Mouse (Mus musculus) myocyte (in vitro differentiated cells): ENCODE measurements around the gene Edem3. TPM values are rescaled to one million over a fixed set of nuclear protein-coding genes. Genes with fewer than 3 reads are reported as not detected.
"Not testable (repeated sequence)": the region's sequence is repeated elsewhere in the genome, so short reads cannot be mapped to it uniquely, and the experiment has no call there.

Experiments
- H3K27me3 ChIP-seq: one replicate; pipeline ENCODE4 v1.6.1; 2011; ENCODE audit not compliant: control insufficient read depth, insufficient read depth, insufficient read length
- H3K36me3 ChIP-seq: one replicate; pipeline ENCODE4 v1.6.1; 2011; ENCODE audit not compliant: control insufficient read depth, insufficient read depth
- H3K4me2 ChIP-seq: one replicate; pipeline ENCODE4 v1.6.1; 2011; ENCODE audit warnings: low read depth, control low read depth
- H3K4me3 ChIP-seq: one replicate; pipeline ENCODE4 v1.5.1; 2011; ENCODE audit warnings: mild to moderate bottlenecking, control low read depth, moderate library complexity
- H3K79me2 ChIP-seq: one replicate; pipeline ENCODE4 v1.6.1; 2011; ENCODE audit not compliant: control insufficient read depth, insufficient read depth
- H3ac ChIP-seq: one replicate; pipeline ENCODE4 v1.6.1; 2011; ENCODE audit not compliant: control insufficient read depth, insufficient read length
- CEBPB ChIP-seq: IDR thresholded peaks from 2 replicates; pipeline ENCODE4 v1.6.1; 2011; ENCODE audit warnings: mild to moderate bottlenecking, moderate library complexity; ENCODE audit not compliant: poor library complexity, insufficient read depth, severe bottlenecking
- E2F4 ChIP-seq: IDR thresholded peaks from one replicate; pipeline ENCODE4 v1.6.1; 2011; ENCODE audit warnings: mild to moderate bottlenecking, control low read depth, moderate library complexity; ENCODE audit not compliant: insufficient read depth
- MAX ChIP-seq: IDR thresholded peaks from one replicate; pipeline ENCODE4 v1.6.1; 2011; ENCODE audit warnings: low read depth, mild to moderate bottlenecking, control low read depth
- MYOD1 ChIP-seq, 3 experiments: IDR thresholded peaks; one replicate each; pipeline ENCODE4 v1.6.1; 2011; ENCODE audit warnings: control low read depth in 2 of 3, low read depth in 2 of 3, mild to moderate bottlenecking in 2 of 3, moderate library complexity in 1 of 3; ENCODE audit not compliant: insufficient read length in 2 of 3, control insufficient read depth in 1 of 3
- MYOG ChIP-seq, 3 experiments: IDR thresholded peaks; one replicate each; pipeline ENCODE4 v1.6.1; 2011; ENCODE audit warnings: control low read depth in 2 of 3, low read depth in 2 of 3, mild to moderate bottlenecking in 2 of 3; ENCODE audit not compliant: insufficient read length in 2 of 3, control insufficient read depth in 1 of 3, insufficient read depth in 1 of 3
- POLR2A ChIP-seq: IDR thresholded peaks from one replicate; pipeline ENCODE4 v1.6.1; 2011; ENCODE audit warnings: low read depth, mild to moderate bottlenecking, control low read depth, moderate library complexity; ENCODE audit not compliant: insufficient read length
- POLR2AphosphoS2 ChIP-seq: IDR thresholded peaks from one replicate; pipeline ENCODE4 v1.6.1; 2011; ENCODE audit warnings: low read depth, control low read depth; ENCODE audit not compliant: insufficient read length
- REST ChIP-seq: IDR thresholded peaks from one replicate; pipeline ENCODE4 v1.6.1; 2011; ENCODE audit warnings: mild to moderate bottlenecking, control low read depth, moderate library complexity; ENCODE audit not compliant: insufficient read depth, insufficient read length
- SRF ChIP-seq: IDR thresholded peaks from one replicate; pipeline ENCODE4 v1.6.1; 2011; ENCODE audit warnings: low read depth; ENCODE audit not compliant: control insufficient read depth, insufficient read length
- TCF12 ChIP-seq: IDR thresholded peaks from one replicate; pipeline ENCODE4 v1.6.1; 2011; ENCODE audit warnings: mild to moderate bottlenecking, control low read depth; ENCODE audit not compliant: poor library complexity, insufficient read depth, severe bottlenecking
- TCF3 ChIP-seq: IDR thresholded peaks from one replicate; pipeline ENCODE4 v1.6.1; 2011; ENCODE audit warnings: low read depth, control low read depth; ENCODE audit not compliant: insufficient read length
- USF1 ChIP-seq: IDR thresholded peaks from one replicate; pipeline ENCODE4 v1.6.1; 2011; ENCODE audit warnings: low read depth, mild to moderate bottlenecking, control low read depth, moderate library complexity
- polyA plus RNA-seq: library from polyadenylated mRNA; unstranded; fragments of >200 nt; fragmentation: generic; extraction: Trizol; gene quantifications from one replicate; pipeline ENCODE4 v1.2.1, GENCODE M21; 2012; ENCODE audit warnings: missing spikeins

Edem3 gene
- polyA plus RNA-seq, 1 experiment: 10.0 TPM

- TF ChIP-seq E2F4 (no peak), REST (no peak), MYOG (IDR thresholded peaks at IDR 0.05; ENCODE audit: control insufficient read depth in 1 of 3, insufficient read depth in 1 of 3, insufficient read length in 2 of 3, low read depth in 2 of 3) (no peak), TCF3 (no peak), TCF12 (no peak)
- Histone ChIP-seq H3K4me2 (no peak overlapping the region), H3K36me3 (no peaks in the 10 kb centered on the region), H3K79me2 (no peaks in the 10 kb centered on the region), H3K27me3 (no peaks in the 10 kb centered on the region), H3K4me3 (no peak overlapping the region), H3ac (no peak overlapping the region)
Observed at GRCm38 (mm10) chr1:151728141-151728540, 27.0 kb upstream of the Edem3 start.

GRCm38 (mm10) chr1:151737146-151737545 lies 18.0 kb upstream of the Edem3 start:
- TF ChIP-seq TCF12 (no peak), CEBPB (no peak), POLR2AphosphoS2 (no peak), USF1 (no peak), E2F4 (no peak), SRF (no peak), MAX (no peak), MYOG (IDR thresholded peaks at IDR 0.05; ENCODE audit: control insufficient read depth in 1 of 3, insufficient read depth in 1 of 3, insufficient read length in 2 of 3, low read depth in 2 of 3) (no peak), REST (no peak), MYOD1 (IDR thresholded peaks at IDR 0.05; ENCODE audit: control insufficient read depth in 1 of 3, insufficient read length in 2 of 3, low read depth in 2 of 3) (no peak), TCF3 (no peak), POLR2A (no peak)
- Histone ChIP-seq H3K79me2 (no peaks in the 10 kb centered on the region), H3K36me3 (no peaks in the 10 kb centered on the region), H3K27me3 (peaks cover 28% of the 10 kb centered on the region), H3ac (no peak overlapping the region), H3K4me3 (no peak overlapping the region), H3K4me2 (no peak overlapping the region)

GRCm38 (mm10) chr1:151741199-151741621 lies 14.0 kb upstream of the Edem3 start:
- peaks cover 40% of the 10 kb centered on the region for H3K27me3 ChIP-seq
- H3K36me3 ChIP-seq: no peaks in the 10 kb centered on the region
- no peak for TF ChIP-seq E2F4
- no peak for TF ChIP-seq TCF3
- no peak for TF ChIP-seq MAX
- TF ChIP-seq POLR2A: no peak
- TF ChIP-seq USF1: no peak
- no peak for TF ChIP-seq POLR2AphosphoS2
- no peak for TF ChIP-seq MYOD1 (IDR thresholded peaks at IDR 0.05; ENCODE audit: control insufficient read depth in 1 of 3, insufficient read length in 2 of 3, low read depth in 2 of 3)
- TF ChIP-seq MYOG (IDR thresholded peaks at IDR 0.05; ENCODE audit: control insufficient read depth in 1 of 3, insufficient read depth in 1 of 3, insufficient read length in 2 of 3, low read depth in 2 of 3): no peak
- H3K79me2 ChIP-seq: no peaks in the 10 kb centered on the region
- H3ac ChIP-seq: no peak overlapping the region
- H3K4me2 ChIP-seq: no peak overlapping the region
- no peak overlapping the region for H3K4me3 ChIP-seq

GRCm38 (mm10) chr1:151749894-151750293 lies 5.3 kb upstream of the Edem3 start:
- H3K27me3 ChIP-seq, H3ac ChIP-seq, H3K79me2 ChIP-seq, H3K4me3 ChIP-seq, H3K4me2 ChIP-seq, H3K36me3 ChIP-seq: not testable (repeated sequence)

- H3K79me2 ChIP-seq: peaks cover 23% of the 10 kb centered on the region
- H3K27me3 ChIP-seq: no peaks in the 10 kb centered on the region
- no peak overlapping the region for H3K4me2 ChIP-seq
- no peak overlapping the region for H3K4me3 ChIP-seq
- no peak overlapping the region for H3ac ChIP-seq
- TF ChIP-seq POLR2A (no peak), CEBPB (no peak), MYOD1 (IDR thresholded peaks at IDR 0.05; ENCODE audit: control insufficient read depth in 1 of 3, insufficient read length in 2 of 3, low read depth in 2 of 3) (no peak), USF1 (no peak), TCF3 (no peak), POLR2AphosphoS2 (no peak), TCF12 (no peak), SRF (no peak), REST (no peak), MAX (no peak), MYOG (IDR thresholded peaks at IDR 0.05; ENCODE audit: control insufficient read depth in 1 of 3, insufficient read depth in 1 of 3, insufficient read length in 2 of 3, low read depth in 2 of 3) (no peak), E2F4 (no peak)
- no peaks in the 10 kb centered on the region for H3K36me3 ChIP-seq
Observed at GRCm38 (mm10) chr1:151752946-151753345, 2.2 kb upstream of the Edem3 start.
